Mouse (Mus musculus) thymus, postnatal 10 days (tissue): Measurements from ENCODE around the gene Kcnk1.
A peak's percentile ranks its signal among the peaks of the same experiment; 100 is the strongest.

Experiments
- DNase-seq, 2 experiments: peaks; one replicate each; pipeline ENCODE4 v3.0.0; 2021; ENCODE audit warnings: low spot score in 2 of 2

Gene Kcnk1

GRCm38 (mm10) chr8:126045751-126046150, 50.8 kb downstream of the Kcnk1 start:
- no peak for DNase-seq

GRCm38 (mm10) chr8:126053911-126054310, 58.9 kb downstream of the Kcnk1 start:
- no peak for DNase-seq

GRCm38 (mm10) chr8:126058876-126059275, 63.9 kb downstream of the Kcnk1 start:
- DNase-seq: no peak

- no peak for DNase-seq
Observed at GRCm38 (mm10) chr8:126062844-126063243, 67.9 kb downstream of the Kcnk1 start.

- no peak for DNase-seq
Observed at GRCm38 (mm10) chr8:126063832-126064409, 69.0 kb downstream of the Kcnk1 start.

- no peak for DNase-seq
Observed at GRCm38 (mm10) chr8:126064587-126065145, 69.7 kb downstream of the Kcnk1 start.

- DNase-seq: no peak
Observed at GRCm38 (mm10) chr8:126067306-126067705, 72.3 kb downstream of the Kcnk1 start.

GRCm38 (mm10) chr8:126068136-126068535, 73.2 kb downstream of the Kcnk1 start:
- no peak for DNase-seq

GRCm38 (mm10) chr8:126072678-126073077, 77.7 kb downstream of the Kcnk1 start:
- DNase-seq: no peak

- no peak for DNase-seq
Observed at GRCm38 (mm10) chr8:126073141-126073740, 78.3 kb downstream of the Kcnk1 start.

GRCm38 (mm10) chr8:126074111-126074510, 79.1 kb downstream of the Kcnk1 start:
- no peak for DNase-seq

- peak; percentile 12 to 69 for DNase-seq
Observed at GRCm38 (mm10) chr8:126075400-126075799, 80.4 kb downstream of the Kcnk1 start.
